Mouse (Mus musculus): ENCODE measurements around the gene Mdm2.
"Not testable (repeated sequence)": the region's sequence is repeated elsewhere in the genome, so short reads cannot be mapped to it uniquely, and the experiment has no call there.

Gene Mdm2

DNA sequence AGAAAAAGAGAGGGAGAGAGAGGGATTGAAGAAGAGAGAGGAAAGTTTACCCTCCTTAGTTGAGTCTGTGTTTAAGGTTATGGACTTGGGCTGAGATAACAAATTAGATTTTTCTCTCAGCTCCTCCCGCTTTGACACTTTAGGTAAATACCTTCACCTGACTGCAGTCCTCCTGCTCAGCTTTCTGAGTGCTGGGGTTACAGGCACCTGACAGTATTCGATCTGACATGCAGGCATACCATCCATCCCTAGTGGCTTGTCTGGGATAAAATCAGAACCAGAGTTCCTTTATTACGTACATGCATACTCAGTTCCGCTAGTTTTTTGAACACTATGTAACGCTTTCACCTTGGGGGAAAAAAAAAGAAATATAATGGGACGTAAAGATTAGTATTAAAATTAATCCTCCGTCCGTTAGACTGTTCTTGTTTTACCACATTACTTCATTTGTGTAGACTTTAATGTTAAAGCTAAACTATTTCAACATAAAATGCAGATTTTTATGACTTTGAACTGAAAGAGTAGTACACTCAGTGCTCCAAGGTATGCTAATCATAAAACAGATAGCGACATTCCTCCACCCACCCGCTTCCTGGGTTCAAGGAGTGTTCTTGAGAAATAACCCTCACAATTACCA, 38.6 kb upstream of the Mdm2 start:
- DNase-seq (ENCODE audit: low read depth, low spot score) = no peak

DNA sequence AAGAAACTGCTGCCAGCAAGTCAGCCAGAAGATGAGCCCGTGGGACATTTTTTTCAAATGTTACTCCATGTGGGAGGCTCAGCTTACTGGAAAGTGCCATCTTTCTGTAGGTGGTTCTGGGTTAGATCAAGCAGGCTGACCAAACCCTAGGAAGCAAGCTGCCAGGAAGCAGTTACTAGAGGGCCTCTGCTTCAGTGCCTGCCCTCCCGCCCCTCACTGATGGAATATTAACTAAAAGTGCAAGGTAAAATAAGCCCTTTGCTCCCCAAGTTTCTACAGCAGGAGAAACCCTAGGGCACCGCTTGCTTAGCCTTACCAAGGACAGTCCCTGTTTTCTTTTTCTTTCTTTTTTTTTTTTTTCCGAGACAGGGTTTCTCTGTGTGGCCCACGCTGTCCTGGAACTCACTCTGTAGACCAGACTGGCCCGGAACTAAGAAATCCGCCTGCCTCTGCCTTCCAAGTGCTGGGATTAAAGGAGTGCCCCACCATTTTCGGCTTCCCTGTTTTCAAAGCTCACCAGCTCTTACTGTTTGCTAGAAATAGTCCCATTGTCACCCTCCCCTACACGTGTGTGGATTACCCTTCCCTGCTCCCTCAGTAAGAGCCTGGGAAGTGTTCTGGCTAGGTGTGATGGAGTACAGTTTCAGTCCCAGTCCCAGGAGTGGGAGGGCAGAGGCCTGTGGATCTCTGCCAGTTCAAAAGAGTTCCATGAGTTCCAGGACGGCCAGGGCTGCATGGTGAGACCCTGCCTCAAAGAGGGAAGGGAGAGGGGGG, 37.9 kb upstream of the Mdm2 start:
- no peak for DNase-seq (ENCODE audit: low read depth, low spot score)

DNA sequence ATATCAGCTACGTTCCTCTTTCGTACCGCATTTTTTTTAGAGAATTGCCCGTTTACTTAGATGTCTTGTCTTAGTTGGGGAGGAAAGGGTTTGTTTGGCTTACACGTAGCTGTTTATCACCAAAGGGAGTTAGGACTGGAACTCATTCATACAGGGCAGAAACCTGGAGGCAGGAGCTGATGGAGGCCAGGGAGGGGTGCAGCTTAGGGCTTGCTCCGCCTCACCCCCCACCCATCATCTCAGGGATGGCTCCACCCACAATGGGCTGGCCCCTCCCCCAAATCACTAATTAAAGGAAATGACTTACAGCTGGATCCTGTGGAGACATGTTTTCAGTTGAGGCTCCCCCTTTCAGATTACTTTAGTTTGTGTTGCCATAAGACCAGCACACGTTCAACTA, 37.2 kb upstream of the Mdm2 start:
- DNase-seq (ENCODE audit: low read depth, low spot score) = peak; percentile 92

DNA sequence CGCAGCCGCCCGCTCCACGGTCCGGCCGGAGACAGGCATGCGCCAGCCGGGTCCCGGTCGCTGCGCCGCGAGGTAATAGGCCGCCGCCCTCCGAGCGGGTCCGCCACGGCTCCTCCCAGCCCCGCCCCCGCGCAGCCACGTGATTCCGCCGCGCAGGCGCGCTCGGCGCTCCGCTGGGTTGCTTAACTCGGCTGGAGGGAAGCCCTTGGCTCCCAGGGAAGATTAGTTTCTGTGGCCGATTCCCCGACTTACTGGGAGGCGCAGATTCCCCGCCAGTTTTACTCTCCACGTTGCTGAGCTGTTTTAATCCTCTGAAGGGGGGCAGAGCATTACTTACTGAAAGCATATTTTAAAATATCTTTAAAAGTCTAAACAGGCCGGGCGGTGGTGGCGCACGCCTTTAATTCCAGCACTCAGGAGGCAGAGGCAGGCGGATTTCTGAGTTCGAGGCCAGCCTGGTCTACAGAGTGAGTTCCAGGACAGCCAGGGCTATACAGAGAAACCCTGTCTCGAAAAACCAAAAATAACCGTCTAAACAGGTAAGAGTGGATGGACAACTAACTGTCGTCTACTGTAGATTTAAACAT, 35.8 kb upstream of the Mdm2 start, which contains the start of gene Slc35e3:
Gene Slc35e3 (minus strand): TSS at position 69 of the 587 bp plus-strand sequence.
- peak; percentile 95 for DNase-seq (ENCODE audit: low read depth, low spot score)

DNA sequence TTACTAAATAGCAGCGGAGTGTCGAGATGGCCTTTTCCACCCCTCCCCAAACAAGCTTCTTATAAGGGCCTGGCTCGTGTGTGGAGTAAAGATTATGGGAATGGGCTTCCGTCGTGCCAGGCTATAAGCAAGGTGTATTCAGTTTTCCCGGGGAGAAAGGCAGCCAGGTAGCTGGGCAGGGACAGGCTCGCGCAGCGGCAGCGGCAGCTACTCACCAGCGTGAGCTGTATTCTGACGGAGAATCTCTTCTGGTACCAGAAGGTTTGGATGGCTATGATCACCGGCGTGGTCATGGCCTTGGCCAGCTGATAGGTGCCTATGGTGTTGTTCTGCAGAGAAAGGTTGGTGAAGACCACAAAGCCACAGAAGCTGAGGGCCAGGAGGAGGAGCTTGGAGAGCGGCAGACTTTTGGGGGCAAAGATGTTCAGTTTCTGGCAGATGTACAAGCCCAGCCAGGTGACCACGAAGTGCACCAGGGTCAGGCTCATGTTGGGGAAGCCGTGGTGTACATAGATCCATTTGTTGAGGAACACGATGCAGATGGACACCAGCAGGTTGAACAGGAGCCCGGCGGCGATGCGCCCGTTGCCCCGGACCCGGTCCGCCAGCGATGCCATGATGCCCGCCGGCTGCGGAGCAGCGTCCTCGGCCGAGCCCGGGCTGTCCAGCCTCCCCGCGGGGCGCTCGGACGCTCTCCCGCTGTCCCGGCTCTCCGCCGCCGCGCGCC, 35.2 kb upstream of the Mdm2 start:
- peak; percentile 45 for DNase-seq (ENCODE audit: low read depth, low spot score)

DNA sequence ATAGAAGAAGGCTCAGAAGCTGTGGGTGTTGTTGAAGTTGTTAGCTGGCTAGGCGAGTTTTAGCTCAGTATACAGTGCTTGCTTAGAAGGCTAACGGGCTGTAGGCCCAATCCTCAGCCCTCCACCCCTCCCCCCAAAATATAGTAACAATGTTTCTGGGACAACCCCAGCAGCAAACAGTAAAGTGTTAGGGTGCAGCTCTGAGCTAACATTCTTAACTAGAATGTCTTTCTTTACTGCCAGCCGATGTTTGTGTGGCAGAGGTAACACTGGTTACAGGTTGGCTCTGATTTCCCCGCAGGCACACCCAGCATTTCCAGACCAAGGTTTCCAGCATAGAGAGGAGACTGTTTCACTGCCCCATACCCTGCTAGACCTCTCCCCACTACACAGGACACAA, 33.4 kb upstream of the Mdm2 start:
- no peak for DNase-seq (ENCODE audit: low read depth, low spot score)

DNA sequence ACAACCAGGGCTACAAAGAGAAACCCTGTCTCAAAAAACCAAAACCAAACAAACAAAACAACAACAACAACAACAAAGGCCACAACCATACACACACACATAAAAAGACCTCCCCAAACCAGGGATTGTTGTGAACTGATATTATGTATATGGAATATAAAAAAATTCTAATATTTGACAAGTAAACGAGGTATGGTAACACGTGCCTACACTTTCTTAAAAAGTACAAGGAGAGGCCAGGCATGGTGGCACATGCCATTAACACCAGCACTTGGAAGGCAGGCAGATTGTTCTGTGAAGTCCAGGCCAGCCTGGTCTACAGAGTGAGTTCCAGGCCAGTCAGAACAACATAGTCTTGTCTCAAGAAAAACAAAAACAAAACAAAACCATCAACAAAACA, 32.6 kb upstream of the Mdm2 start:
- no peak for DNase-seq (ENCODE audit: low read depth, low spot score)

DNA sequence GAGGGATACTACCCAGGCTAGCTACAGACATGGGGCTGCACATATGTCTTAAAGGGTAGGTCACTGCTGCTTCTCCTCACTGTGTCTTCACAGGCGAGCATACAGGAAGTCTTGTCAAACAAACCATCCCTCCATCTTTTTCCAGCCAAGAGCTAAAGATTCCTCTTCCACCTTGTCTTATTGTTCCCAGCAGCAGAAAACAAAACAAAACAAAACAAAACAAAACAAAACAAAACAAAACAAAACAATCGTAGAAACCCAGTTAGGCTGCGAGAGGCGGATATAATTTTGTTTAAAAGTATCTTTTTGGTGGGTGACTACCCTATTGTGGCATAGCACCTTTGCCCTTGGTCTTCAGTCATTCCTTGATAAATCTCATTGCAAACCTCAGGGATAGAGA, 32.1 kb upstream of the Mdm2 start:
- no peak for DNase-seq (ENCODE audit: low read depth, low spot score)

DNA sequence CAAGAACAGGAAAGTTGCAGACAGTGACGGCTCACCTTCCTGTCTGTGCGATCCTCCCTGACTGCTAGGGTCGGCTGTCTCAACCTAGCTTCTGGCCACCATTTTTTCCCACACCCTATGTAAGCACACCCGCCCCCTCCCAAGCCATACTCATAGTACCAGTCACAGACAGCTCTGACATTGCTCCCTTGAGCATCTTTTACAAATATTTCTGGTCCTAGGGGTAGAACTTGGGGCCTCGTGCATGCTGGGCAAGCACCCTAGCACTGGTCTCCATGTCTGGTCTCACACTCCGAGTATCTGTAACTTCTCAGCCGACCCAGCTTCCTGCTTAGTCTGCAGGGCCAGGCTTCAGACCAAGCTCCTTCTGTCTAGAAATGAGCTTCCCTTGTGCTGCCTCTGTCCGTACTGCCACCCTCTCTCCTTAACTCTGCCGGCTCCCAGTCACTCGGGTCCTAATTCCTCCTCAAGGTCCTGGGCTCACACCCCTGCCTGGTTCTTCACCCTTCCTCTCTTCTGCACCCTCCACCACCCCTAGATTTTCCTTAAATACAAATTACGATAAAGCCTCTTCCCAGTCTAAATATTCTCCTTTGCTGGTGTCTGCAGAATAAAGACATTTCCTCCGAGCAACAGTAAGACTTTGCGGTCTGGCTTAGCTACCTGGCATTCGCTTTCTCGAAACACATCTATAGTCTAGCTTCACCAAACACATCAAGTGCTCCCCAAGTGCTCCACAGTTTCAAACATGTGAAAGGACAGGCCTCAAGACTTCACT, 31.3 kb upstream of the Mdm2 start:
- DNase-seq (ENCODE audit: low read depth, low spot score) = no peak

DNA sequence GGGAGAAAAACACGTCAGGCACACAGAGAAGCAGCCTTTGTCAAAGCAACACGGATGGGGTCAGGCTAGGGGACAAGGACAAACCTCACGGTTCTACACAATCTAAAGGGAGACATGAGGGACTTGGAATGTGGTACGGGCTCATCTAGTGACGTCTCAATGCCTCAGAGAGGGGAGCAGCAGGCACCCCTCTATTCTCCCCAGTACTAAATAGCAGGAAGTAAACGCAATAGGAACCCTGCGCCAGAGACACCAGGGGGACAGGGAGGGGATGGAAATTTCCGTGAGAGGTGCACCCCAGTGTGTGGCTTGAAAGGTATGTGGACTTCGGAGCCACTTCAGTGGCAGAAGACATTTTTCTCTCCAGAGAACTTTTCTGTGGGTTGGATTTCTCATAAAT, 30.4 kb upstream of the Mdm2 start:
- no peak for DNase-seq (ENCODE audit: low read depth, low spot score)

DNA sequence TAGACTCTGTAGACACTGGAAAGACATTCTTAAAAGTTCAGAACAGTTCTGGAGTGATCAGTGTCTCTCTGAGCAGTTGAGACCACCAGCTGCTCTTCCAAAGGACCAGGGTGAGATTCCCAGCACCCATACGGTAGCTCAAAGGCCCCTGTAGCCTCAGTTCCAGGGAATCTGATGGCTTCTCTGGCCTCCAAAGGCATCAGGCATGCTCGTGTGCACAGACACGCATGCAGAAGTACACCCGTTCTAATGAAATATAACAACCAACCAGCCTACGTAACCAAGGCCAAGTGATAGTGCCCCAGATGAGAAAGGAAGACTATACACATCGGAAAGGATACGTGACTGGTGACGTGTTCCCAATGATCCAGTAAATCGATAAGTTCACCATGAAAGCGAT, 29.6 kb upstream of the Mdm2 start:
- no peak for DNase-seq (ENCODE audit: low read depth, low spot score)

DNA sequence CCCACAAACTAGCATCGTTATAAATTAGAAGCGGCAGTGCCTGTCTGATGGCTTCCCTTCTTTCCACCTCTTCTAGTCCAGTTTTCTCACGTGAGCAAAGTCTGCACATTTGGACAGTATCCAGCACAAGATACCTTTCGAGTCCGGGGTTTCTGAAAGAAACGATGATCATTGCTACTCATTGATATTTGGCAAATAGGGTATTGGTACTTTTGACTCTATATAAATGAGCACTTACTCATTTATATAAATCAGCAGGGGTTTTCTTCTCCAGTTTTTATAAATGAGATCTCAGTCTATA, 29.0 kb upstream of the Mdm2 start:
- DNase-seq (ENCODE audit: low read depth, low spot score) = no peak

DNA sequence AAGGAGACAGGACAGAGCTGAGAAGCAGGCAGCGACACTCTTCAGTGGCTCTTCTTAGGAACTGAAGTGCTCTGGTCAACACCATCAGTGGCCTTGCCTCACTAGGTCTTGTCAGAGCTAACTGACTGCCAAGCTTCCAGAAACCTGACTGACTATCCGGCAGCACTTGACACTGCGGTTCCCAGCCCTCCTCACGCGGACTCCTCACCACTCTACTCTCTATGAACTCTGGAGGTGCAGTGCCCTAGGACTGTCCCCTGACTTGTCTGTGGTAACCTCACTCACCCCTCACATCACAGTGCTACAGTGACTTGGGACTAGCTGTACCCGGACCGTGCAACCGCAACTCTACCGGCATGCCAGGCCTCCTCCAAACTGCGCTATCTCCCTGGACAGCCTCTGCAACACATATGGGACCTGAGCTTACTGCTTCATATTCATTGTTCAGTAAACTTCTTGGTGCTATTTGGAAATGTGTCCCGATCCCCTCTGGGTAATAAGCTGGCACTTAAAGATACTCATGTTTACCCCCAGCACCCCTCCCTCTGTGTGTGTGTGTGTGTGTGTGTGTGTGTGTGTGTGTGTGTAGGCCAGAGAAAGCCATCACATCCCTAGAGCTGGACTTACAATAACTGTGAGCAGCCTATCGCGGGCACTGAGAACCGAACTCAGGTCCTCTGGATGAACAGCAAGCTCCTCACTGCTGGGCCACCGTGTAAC, 28.5 kb upstream of the Mdm2 start:
- no peak for DNase-seq (ENCODE audit: low read depth, low spot score)

DNA sequence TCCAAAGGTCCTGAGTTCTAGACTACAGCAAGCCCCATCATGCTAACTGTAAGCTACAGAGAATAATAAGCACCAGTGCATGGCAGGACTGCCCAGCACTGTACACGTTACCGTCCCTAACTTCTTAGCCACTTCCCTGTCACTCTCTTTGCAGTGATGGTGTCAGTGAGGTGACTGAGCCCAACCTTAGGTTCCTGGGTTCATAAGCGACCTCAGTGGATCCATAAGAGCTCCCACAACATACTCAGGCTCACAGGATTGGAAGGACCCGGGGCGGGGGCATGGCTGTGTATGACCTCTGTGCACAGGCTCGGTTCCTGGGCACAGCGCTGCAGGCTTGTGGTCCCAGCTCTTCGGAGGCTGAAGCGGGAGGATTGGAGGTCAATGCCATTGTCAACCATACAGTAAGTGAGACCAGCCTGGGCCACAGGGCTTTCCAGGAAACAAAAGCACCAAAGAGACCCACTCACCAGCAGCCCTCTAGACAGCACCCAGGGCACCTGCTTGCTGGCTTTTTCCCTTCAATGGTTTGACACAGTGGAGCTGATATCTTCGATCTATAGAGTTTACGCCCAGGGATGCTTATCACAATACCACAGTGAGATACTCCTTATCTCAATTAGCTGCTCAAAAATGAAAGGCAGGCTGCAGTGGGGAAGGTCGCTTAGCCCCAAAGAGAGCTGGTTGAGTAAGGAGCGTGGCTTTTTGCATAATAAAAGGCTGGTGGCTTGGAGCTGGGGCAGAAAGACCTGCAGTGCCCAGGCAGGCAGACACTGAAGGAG, 27.8 kb upstream of the Mdm2 start:
- DNase-seq (ENCODE audit: low read depth, low spot score) = no peak

DNA sequence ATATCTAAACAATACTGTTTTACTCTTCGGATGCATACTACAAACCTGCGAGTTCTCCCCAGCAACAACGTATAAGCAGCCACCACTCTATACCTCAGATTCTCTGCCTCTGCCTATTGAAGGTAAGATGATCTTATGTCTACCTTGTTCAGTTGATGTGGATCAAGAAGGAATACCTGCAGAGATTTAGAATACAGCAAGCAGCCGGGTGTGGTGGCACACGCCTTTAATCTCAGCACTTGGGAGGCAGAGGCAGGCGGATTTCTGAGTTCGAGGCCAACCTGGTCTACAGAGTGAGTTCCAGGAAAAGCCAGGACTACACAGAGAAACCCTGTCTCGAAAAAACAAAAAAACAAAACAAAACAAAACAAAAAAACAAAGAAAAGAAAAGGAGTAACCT, 26.9 kb upstream of the Mdm2 start:
- not testable (repeated sequence) for DNase-seq (ENCODE audit: low read depth, low spot score)

DNA sequence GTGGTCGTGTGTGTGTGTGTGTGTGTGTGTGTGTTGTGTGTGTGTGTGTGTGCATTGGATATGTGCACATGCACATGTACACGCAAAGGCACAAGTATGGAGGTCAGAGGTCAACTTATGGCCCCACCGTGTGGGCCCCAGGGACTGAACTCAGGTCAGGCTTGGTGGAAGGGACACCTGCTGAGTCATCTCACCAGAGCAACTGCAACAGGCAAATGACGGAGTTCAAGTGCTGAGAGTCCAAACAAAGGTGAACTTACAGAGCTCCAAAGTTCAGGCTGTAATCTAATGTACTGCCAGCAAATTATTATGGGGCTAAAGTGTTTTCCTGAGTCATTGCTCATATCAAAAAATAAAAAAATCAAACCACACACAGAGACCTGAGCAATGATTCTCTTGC, 26.5 kb upstream of the Mdm2 start:
- DNase-seq (ENCODE audit: low read depth, low spot score) = no peak

DNA sequence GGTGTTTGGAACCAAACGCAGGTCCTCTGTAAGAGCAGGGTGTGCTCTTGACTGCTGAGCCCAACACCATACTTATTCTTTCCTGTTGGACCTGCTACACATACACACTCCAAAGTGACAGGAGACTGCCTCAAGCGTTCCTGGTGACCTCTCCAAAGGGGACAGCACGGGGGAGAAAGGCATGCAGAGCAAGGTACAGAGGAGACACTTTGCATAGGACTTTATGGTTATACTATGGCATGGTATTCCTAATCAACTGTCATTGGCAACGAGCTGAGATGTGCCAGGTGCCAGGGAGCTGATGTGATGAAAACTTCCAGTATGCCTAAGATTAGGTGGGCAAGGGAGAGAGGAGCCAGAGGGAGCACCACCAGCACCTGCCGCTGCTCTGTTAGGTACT, 26.0 kb upstream of the Mdm2 start:
- no peak for DNase-seq (ENCODE audit: low read depth, low spot score)

DNA sequence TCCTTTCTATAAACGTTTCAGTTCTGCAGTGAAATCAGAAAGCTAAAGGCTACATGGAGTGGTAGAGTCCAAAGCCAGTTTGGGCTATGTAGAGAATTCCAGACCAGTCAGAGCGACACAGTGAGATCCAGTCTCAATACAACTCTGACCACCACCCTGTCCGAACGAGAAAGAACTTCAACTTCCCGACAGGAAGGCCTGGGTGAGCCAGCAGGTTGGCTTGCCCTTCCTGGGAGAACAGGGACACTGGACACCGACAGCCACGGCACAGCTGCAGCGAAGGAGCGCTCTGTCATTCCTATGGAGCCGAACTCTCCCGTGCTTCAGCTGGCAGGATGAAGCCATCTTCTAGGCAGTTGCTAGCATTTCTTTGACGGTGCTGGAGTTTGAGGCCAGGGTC, 24.8 kb upstream of the Mdm2 start:
- not testable (repeated sequence) for DNase-seq (ENCODE audit: low read depth, low spot score)

DNA sequence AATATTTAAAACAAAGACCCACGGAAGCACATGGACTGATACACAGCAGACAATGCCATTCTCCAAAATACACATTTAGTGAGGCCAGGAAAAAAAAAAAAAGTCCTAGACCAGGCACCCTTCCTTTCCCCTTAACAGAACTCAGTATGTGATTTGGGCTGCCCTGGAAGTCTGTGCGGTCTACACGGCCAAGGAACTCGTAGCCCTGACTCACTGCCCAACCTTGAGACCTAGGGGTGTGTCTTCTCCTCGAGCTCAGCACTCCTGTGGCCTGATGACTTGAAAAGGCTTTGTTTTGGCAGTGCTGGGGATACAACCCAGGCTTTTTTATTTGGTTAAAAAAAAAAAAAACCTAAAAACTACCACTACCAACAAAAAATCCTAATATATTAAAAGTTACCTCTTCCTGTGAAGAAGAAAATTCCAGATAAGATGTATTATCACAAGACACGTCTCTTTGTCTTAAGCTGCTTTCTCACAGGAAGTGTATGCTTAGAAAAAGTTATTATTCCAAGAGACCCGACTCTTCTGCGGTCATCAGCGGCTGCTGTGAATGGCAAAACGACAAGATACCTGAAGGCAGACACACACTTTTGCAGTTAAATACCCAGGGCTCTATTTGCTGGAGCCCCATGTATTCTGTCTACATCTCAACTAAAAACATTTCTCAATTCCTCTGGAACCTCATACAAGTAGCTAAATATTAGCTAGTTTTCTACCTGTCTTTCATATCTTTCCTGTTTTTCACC, 23.7 kb upstream of the Mdm2 start:
- not testable (repeated sequence) for DNase-seq (ENCODE audit: low read depth, low spot score)

DNA sequence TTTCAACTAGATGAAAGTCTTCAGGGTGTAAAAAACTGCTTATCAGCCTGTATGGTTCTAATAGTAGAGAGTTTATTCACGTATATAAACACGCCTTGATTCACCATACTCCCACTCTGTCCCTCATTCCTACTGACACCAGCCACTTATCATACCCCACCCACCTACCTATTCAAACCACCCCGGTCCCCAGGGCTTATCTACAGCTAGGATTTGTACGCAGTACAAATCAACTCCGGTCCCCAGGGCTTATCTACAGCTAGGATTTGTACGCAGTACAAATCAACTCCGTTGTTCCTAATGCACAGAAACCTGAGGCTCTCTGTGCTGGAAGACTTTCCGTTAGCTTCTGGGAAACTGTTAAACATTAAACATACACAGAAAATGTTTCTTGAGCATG, 23.1 kb upstream of the Mdm2 start:
- DNase-seq (ENCODE audit: low read depth, low spot score) = not testable (repeated sequence)

Data from A20 (cell line).